Mouse (Mus musculus) mouse trophoblast stem cell (cell line): ENCODE data around the gene Car6.

ENCODE experiments used
- in situ Hi-C, 2 experiments: fragments of 300-500 bp; cut with MseI, MboI; formaldehyde crosslinking; loops; 2 replicates in 1 of 2; 3 replicates in 1 of 2; pipeline ENCODE4 v1.15.1; 2025

The Car6 gene

GRCm38 (mm10) chr4:150192199-150192598, 8.9 kb downstream of the Car6 start:
- in situ Hi-C loops, result no loop called here

- in situ Hi-C loops, result no loop called here
These were observed 12.9 kb downstream of the Car6 start for GRCm38 (mm10) chr4:150188236-150188635.

- in situ Hi-C loops, result no loop called here
These were observed 19.8 kb downstream of the Car6 start for GRCm38 (mm10) chr4:150181304-150181703.

GRCm38 (mm10) chr4:150178131-150178530, 23.0 kb downstream of the Car6 start:
- in situ Hi-C loops, result no loop called here

GRCm38 (mm10) chr4:150177122-150177521, 24.0 kb downstream of the Car6 start:
- in situ Hi-C loops, result no loop called here

- in situ Hi-C loops, result no loop called here
These were observed 24.6 kb downstream of the Car6 start for GRCm38 (mm10) chr4:150176535-150176934.

GRCm38 (mm10) chr4:150174027-150174426, 27.1 kb downstream of the Car6 start:
- in situ Hi-C loops, result no loop called here

- in situ Hi-C loops, result no loop called here
These were observed 27.9 kb downstream of the Car6 start for GRCm38 (mm10) chr4:150173281-150173680.

- in situ Hi-C loops, result no loop called here
These were observed 29.0 kb downstream of the Car6 start for GRCm38 (mm10) chr4:150172107-150172506.

- in situ Hi-C loops, result no loop called here
These were observed 32.7 kb downstream of the Car6 start for GRCm38 (mm10) chr4:150168406-150168805.

- in situ Hi-C loops, result no loop called here
These were observed 36.3 kb downstream of the Car6 start for GRCm38 (mm10) chr4:150164875-150165274.

GRCm38 (mm10) chr4:150162561-150163169, 38.5 kb downstream of the Car6 start:
- in situ Hi-C loops, result no loop called here

- in situ Hi-C loops, result no loop called here
These were observed 41.7 kb downstream of the Car6 start for GRCm38 (mm10) chr4:150159458-150159857.

- in situ Hi-C loops, result no loop called here
These were observed 43.7 kb downstream of the Car6 start for GRCm38 (mm10) chr4:150157348-150157882.

- in situ Hi-C loops, result no loop called here
These were observed 45.4 kb downstream of the Car6 start for GRCm38 (mm10) chr4:150155731-150156130.

GRCm38 (mm10) chr4:150155301-150155700, 45.8 kb downstream of the Car6 start:
- in situ Hi-C loops, result no loop called here

- in situ Hi-C loops, result no loop called here
These were observed 48.6 kb downstream of the Car6 start for GRCm38 (mm10) chr4:150152483-150152882.

- in situ Hi-C loops, result no loop called here
These were observed 50.1 kb downstream of the Car6 start for GRCm38 (mm10) chr4:150151045-150151444.

- in situ Hi-C loops, result no loop called here
These were observed 54.8 kb downstream of the Car6 start for GRCm38 (mm10) chr4:150146286-150146685.

- in situ Hi-C loops, result no loop called here
These were observed 56.9 kb downstream of the Car6 start for GRCm38 (mm10) chr4:150144242-150144641.

GRCm38 (mm10) chr4:150140346-150140745, 60.8 kb downstream of the Car6 start:
- in situ Hi-C loops, result no loop called here

- in situ Hi-C loops, result no loop called here
These were observed 62.0 kb downstream of the Car6 start for GRCm38 (mm10) chr4:150139090-150139489.

GRCm38 (mm10) chr4:150138084-150138543, 63.0 kb downstream of the Car6 start:
- in situ Hi-C loops, result no loop called here
